Mouse (Mus musculus): ENCODE data around the gene Tmem131.

GRCm38 (mm10) chr1:36947448-36947847, 4.0 kb upstream of the Tmem131 start:
- TF ChIP-seq POLR2A (IDR thresholded peaks at IDR 0.05; ENCODE audit: insufficient read depth, low read depth, low read length) (no peak), CTCF (IDR thresholded peaks at IDR 0.05; ENCODE audit: insufficient read depth, low read depth, low read length) (no peak)
